Mouse (Mus musculus) T-helper 17 cell (primary cell): ENCODE measurements around the gene Zfp266.

Experiments used
- in situ Hi-C, 2 experiments: fragments of 300-600 bp; cut with MboI, MseI; formaldehyde crosslinking; loops; 1 replicate in 1 of 2; 2 replicates in 1 of 2; pipeline ENCODE4 v1.15.1; 2025; ENCODE audit warnings: high pct_unique_total_duplicates in 2 of 2

Zfp266 gene

GRCm38 (mm10) chr9:20521306-20521957, at the start of gene Zfp266:
Zfp266 (minus strand) TSS chr9:20521417.
- in situ Hi-C loops: no loop called here

GRCm38 (mm10) chr9:20565326-20566030, 44.3 kb upstream of the Zfp266 start:
- in situ Hi-C loops: loop anchor here in 1 of 2 experiments (10.0 to 25.0 kb wide), 2 partner anchors 251 to 428 kb away; partner anchors contain the start of gene Olfr869

GRCm38 (mm10) chr9:20562177-20562576, 41.0 kb upstream of the Zfp266 start:
- in situ Hi-C loops: loop anchor here in 1 of 2 experiments (10.0 to 25.0 kb wide), 2 partner anchors 247 to 425 kb away; partner anchors contain the start of gene Olfr869

- in situ Hi-C loops: loop anchor here in 1 of 2 experiments (25.0 kb wide), 1 partner anchor 415 kb away; the partner anchor contains the start of gene Olfr869
These were observed 31.5 kb upstream of the Zfp266 start for GRCm38 (mm10) chr9:20552698-20553097.

GRCm38 (mm10) chr9:20551781-20552275, 30.6 kb upstream of the Zfp266 start:
- in situ Hi-C loops: loop anchor here in 1 of 2 experiments (25.0 kb wide), 1 partner anchor 415 kb away; the partner anchor contains the start of gene Olfr869

GRCm38 (mm10) chr9:20545151-20545550, 23.9 kb upstream of the Zfp266 start:
- in situ Hi-C loops: loop anchor here in 1 of 2 experiments (25.0 kb wide), 1 partner anchor 933 kb away; the partner anchor contains the start of gene Zfp317

GRCm38 (mm10) chr9:20544070-20544821, 23.0 kb upstream of the Zfp266 start:
- in situ Hi-C loops: loop anchor here in 1 of 2 experiments (25.0 kb wide), 1 partner anchor 932 kb away; the partner anchor contains the start of gene Zfp317

- in situ Hi-C loops: loop anchor here in 1 of 2 experiments (25.0 kb wide), 1 partner anchor 931 kb away; the partner anchor contains the start of gene Zfp317
These were observed 22.3 kb upstream of the Zfp266 start for GRCm38 (mm10) chr9:20543496-20543895.

- in situ Hi-C loops: loop anchor here in 1 of 2 experiments (25.0 kb wide), 1 partner anchor 924 kb away; the partner anchor contains the start of gene Zfp317
These were observed 15.4 kb upstream of the Zfp266 start for GRCm38 (mm10) chr9:20536598-20536997.

- in situ Hi-C loops: loop anchor here in 1 of 2 experiments (25.0 kb wide), 1 partner anchor 922 kb away; the partner anchor contains the start of gene Zfp317
These were observed 13.2 kb upstream of the Zfp266 start for GRCm38 (mm10) chr9:20534326-20534926.

GRCm38 (mm10) chr9:20520531-20521210, 546 bp downstream of the Zfp266 start:
- in situ Hi-C loops: no loop called here

- in situ Hi-C loops: no loop called here
These were observed 1.3 kb downstream of the Zfp266 start for GRCm38 (mm10) chr9:20519949-20520348.

GRCm38 (mm10) chr9:20518708-20519107, 2.5 kb downstream of the Zfp266 start:
- in situ Hi-C loops: no loop called here

GRCm38 (mm10) chr9:20517727-20518126, 3.5 kb downstream of the Zfp266 start:
- in situ Hi-C loops: no loop called here

GRCm38 (mm10) chr9:20514016-20514415, 7.2 kb downstream of the Zfp266 start:
- in situ Hi-C loops: no loop called here

GRCm38 (mm10) chr9:20512714-20513113, 8.5 kb downstream of the Zfp266 start:
- in situ Hi-C loops: no loop called here

GRCm38 (mm10) chr9:20511645-20512044, 9.6 kb downstream of the Zfp266 start:
- in situ Hi-C loops: no loop called here

- in situ Hi-C loops: no loop called here
These were observed 10.9 kb downstream of the Zfp266 start for GRCm38 (mm10) chr9:20510346-20510745.

- in situ Hi-C loops: no loop called here
These were observed 11.5 kb downstream of the Zfp266 start for GRCm38 (mm10) chr9:20509676-20510075.

GRCm38 (mm10) chr9:20504801-20505200, 16.4 kb downstream of the Zfp266 start:
- in situ Hi-C loops: no loop called here
